ENCODE assay signal across 8 mouse cellular contexts in the genomic region with DNA sequence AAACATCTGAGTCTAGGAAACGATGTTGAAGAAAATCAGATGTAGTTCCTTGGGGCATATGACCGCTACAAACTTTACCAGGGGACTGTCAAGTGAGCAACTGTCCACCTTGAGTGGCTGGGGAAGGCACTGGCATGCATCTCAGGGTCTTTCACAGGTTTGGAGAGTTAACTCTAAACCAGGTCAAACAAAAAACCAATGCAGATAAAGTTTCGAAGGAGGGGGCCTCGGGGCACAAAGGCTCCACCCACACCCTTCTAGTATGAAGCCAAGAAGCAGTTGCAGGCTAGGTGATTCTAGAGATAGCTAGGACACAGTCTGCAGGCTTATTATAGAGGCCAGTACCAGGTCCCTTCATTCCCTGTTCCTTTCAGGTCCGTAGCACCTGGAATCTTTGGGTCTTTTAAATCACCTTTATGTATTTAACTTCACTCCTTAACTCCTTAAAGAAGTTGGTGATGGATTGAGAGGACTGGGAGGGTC. TPM values are rescaled to one million over a fixed set of nuclear protein-coding genes. Genes with fewer than 3 reads are reported as not detected.
A peak's percentile ranks its signal among the peaks of the same experiment; 100 is the strongest.
DNase-seq lines count a peak whose midpoint lies in the region; ATAC-seq and TF ChIP-seq lines count a peak whose summit lies in the region.

No protein-coding gene starts in this region.

- peak; percentile 53 for ATAC-seq in embryonic facial prominence, embryonic 13.5 days (ENCODE audit: insufficient number of reproducible peaks, insufficient read depth, low FRiP score, low TSS enrichment, low read depth)
- ATAC-seq in intestine, embryonic 16.5 days, result peak; percentile 65
- no peak for ATAC-seq in midbrain, postnatal 0 days (ENCODE audit: low FRiP score)

- no peak for TF ChIP-seq CTCF in midbrain, postnatal 0 days (IDR thresholded peaks at IDR 0.05)

- H3K9me3 ChIP-seq in embryonic facial prominence, embryonic 13.5 days, result peaks cover 6% of the 10 kb centered on the region; the same call in 1 of the 2 replicates
- H3K9me3 ChIP-seq in intestine, embryonic 16.5 days (ENCODE audit: control insufficient read depth, low read length), result no peaks in the 10 kb centered on the region
- no peaks in the 10 kb centered on the region for H3K9me3 ChIP-seq in midbrain, postnatal 0 days (ENCODE audit: low read length)

- H3K4me3 ChIP-seq in embryonic facial prominence, embryonic 13.5 days, result peak overlapping the region; percentile 71
- H3K4me3 ChIP-seq in intestine, embryonic 16.5 days (ENCODE audit: low read length), result peak overlapping the region; percentile 78
- H3K4me3 ChIP-seq in midbrain, postnatal 0 days (ENCODE audit: low read depth, low read length), result peak overlapping the region; percentile 71

- H3K9ac ChIP-seq in embryonic facial prominence, embryonic 13.5 days, result peak overlapping the region; percentile 81
- peak overlapping the region; percentile 76 for H3K9ac ChIP-seq in intestine, embryonic 16.5 days (ENCODE audit: low read depth, low read length)
- peak overlapping the region; percentile 71; the same call in 1 of the 2 replicates for H3K9ac ChIP-seq in midbrain, postnatal 0 days (replicated peaks; ENCODE audit: low read length, poor library complexity, severe bottlenecking)

- H3K36me3 ChIP-seq in embryonic facial prominence, embryonic 13.5 days, result peaks cover 14% of the 10 kb centered on the region
- H3K36me3 ChIP-seq in intestine, embryonic 16.5 days (ENCODE audit: control insufficient read depth, insufficient read depth, low read length), result no peaks in the 10 kb centered on the region
- H3K36me3 ChIP-seq in midbrain, postnatal 0 days (ENCODE audit: insufficient read depth, low read length), result no peaks in the 10 kb centered on the region

- H3K4me1 ChIP-seq in embryonic facial prominence, embryonic 13.5 days, result peaks cover 11% of the 10 kb centered on the region
- peaks cover 10% of the 10 kb centered on the region for H3K4me1 ChIP-seq in intestine, embryonic 16.5 days (ENCODE audit: control insufficient read depth, insufficient read depth, low read length)
- H3K4me1 ChIP-seq in midbrain, postnatal 0 days (ENCODE audit: insufficient read depth, low read length), result no peaks in the 10 kb centered on the region

- WGBS in embryonic facial prominence, embryonic 13.5 days, result 16% methylated on average over 5 of the region's 5 CpGs
- 25% methylated on average over 5 of the region's 5 CpGs for WGBS in intestine, embryonic 16.5 days
- WGBS in midbrain, postnatal 0 days, result 31% methylated on average over 5 of the region's 5 CpGs

- peak overlapping the region; percentile 85 for H3K4me2 ChIP-seq in embryonic facial prominence, embryonic 13.5 days
- peak overlapping the region; percentile 85 for H3K4me2 ChIP-seq in intestine, embryonic 16.5 days (ENCODE audit: low read depth, low read length)
- peak overlapping the region; percentile 65 for H3K4me2 ChIP-seq in midbrain, postnatal 0 days (ENCODE audit: low read depth, low read length, poor library complexity, severe bottlenecking)

- H3K27ac ChIP-seq in embryonic facial prominence, embryonic 13.5 days, result no peak overlapping the region
- no peak overlapping the region for H3K27ac ChIP-seq in intestine, embryonic 16.5 days (ENCODE audit: low read length)
- H3K27ac ChIP-seq in midbrain, postnatal 0 days (ENCODE audit: low read depth, low read length), result no peak overlapping the region

- DNase-seq in kidney, postnatal 4 days, result peak; percentile 26 to 35
- no peak for DNase-seq in kidney, postnatal 25 days
- DNase-seq in midbrain, postnatal 0 days (ENCODE audit: low spot score), result no peak
- no peak for DNase-seq in adrenal gland, postnatal 36 days
- DNase-seq in retina, postnatal 1 day, result no peak
- no peak for DNase-seq in cerebellum, adult 11-12 months

- H3K27me3 ChIP-seq in embryonic facial prominence, embryonic 13.5 days, result no peaks in the 10 kb centered on the region
- H3K27me3 ChIP-seq in intestine, embryonic 16.5 days (replicated peaks; ENCODE audit: control insufficient read depth, insufficient read depth, low read length), result no peaks in the 10 kb centered on the region
- H3K27me3 ChIP-seq in midbrain, postnatal 0 days (ENCODE audit: insufficient read depth, low read length), result no peaks in the 10 kb centered on the region

RNA-seq across cellular contexts. Expression of a gene that starts 10.5 kb away (rescaled TPM):
- 32.5 and 34.1 TPM in 2 replicates for polyA plus RNA-seq in embryonic facial prominence, embryonic 13.5 days (2015; fragmentation: Nextera tagmentation; extraction: Ambion mirVana)
- polyA plus RNA-seq in intestine, embryonic 16.5 days (2015; fragmentation: Nextera tagmentation; extraction: Ambion mirVana), result 27.0 and 30.2 TPM in 2 replicates
- 14.2 and 20.9 TPM in 2 replicates for total RNA-seq in midbrain, postnatal 0 days (2014; rRNA removed)
- polyA plus RNA-seq in midbrain, postnatal 0 days (2015; fragmentation: Nextera tagmentation; extraction: Ambion mirVana), result 11.7 and 12.9 TPM in 2 replicates
- 1 to 10 TPM; 3.7 to 4.6 TPM for total RNA-seq in adrenal gland, postnatal 36 days (2021)

Comparison
In these comparisons a context has a peak if more than half of its experiments do, and no peak if none do; other contexts are left out.
1. DNase-seq: peak in kidney, postnatal 4 days (2 of 2); none in kidney, postnatal 25 days (0 of 2), midbrain, postnatal 0 days (single experiment), adrenal gland, postnatal 36 days (0 of 2), retina, postnatal 1 day (single experiment) and cerebellum, adult 11-12 months (single experiment).
2. Peak in every context shown above with its lines, with median percentiles within 50 percentile points of each other: H3K4me2 ChIP-seq, H3K4me3 ChIP-seq and H3K9ac ChIP-seq.